Mouse (Mus musculus) cerebellum, adult 2 months (tissue): ENCODE data around the gene Hat1.

ENCODE experiments used
- CTCF ChIP-seq: fragments of 200-500 bp; IDR thresholded peaks from 2 replicates; pipeline ENCODE4 v1.5.1; 2011; ENCODE audit warnings: low read depth, mild to moderate bottlenecking, control low read depth, low read length, moderate library complexity, borderline replicate concordance; ENCODE audit not compliant: insufficient read depth
- POLR2A ChIP-seq: fragments of 200-500 bp; IDR thresholded peaks from 2 replicates; pipeline ENCODE4 v1.6.1; 2011; ENCODE audit warnings: low read length, control low read depth, borderline replicate concordance; ENCODE audit not compliant: insufficient read depth

GRCm38 (mm10) chr2:71376433-71376906 is 12.3 kb upstream of the Hat1 start:
- no peak for TF ChIP-seq CTCF
- TF ChIP-seq POLR2A: no peak
